Mouse (Mus musculus): ENCODE measurements around the gene Gm10645.

GRCm38 (mm10) chr8:83165931-83166867 is at the start of gene Gm10645:
- TF ChIP-seq CTCF (IDR thresholded peaks at IDR 0.05; ENCODE audit: low read depth) (no peak), EP300 (IDR thresholded peaks at IDR 0.05; ENCODE audit: low read depth) (no peak)
